Mouse (Mus musculus): ENCODE data around the gene Slc6a6. TPM values are rescaled to one million over a fixed set of nuclear protein-coding genes. Genes with fewer than 3 reads are reported as not detected.

Gene Slc6a6
- polyA plus RNA-seq, 1 experiment from 2014 or later = 66.8 TPM

DNA sequence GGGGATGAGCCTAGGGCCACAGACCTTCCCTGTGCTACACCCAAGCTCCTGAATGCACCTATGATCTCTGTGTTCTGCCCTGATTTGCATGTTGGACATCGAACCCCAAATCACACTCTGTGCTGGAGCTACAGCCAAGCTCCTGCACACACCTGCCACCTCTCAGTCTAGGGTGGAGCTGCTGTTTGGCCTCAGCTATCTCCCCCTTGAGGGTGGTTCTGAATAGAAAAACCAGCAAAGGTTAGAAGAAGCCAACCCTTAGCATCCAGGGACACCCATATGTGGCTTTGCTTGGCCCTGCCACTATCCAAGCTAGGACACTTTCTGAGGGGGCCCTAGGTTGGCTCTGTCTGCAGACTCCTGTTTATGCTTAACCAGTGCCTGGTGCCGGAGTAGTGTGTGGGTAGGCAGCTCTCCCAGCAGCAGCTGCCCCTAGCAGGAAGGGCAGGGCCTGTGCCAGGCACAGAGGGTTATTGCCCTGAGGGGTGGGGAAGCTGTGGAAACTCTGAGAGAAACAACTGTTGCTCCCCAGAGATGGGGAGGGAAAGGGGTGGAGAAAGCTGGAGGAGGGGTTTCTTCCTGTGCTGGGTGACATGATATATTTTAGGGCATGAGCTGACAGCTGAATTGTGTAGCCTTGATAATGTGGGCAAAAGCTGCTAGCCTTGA lies 23.9 kb upstream of the Slc6a6 start:
- no peaks in the 10 kb centered on the region for H3K9me3 ChIP-seq (ENCODE audit: control insufficient read depth, low read length)
- H3K27ac ChIP-seq (replicated peaks in 1 of 2; ENCODE audit: control insufficient read depth in 1 of 2, insufficient read depth in 1 of 2, low read depth in 2 of 2, low read length in 2 of 2) = peak overlapping the region in 1 of 2 experiments; percentile 41; a peak in 1 of 4 replicates
- H3K4me3 ChIP-seq (ENCODE audit: control insufficient read depth in 1 of 2, insufficient read depth in 1 of 2, low read depth in 1 of 2, low read length in 2 of 2) = no peak overlapping the region
- H3K36me3 ChIP-seq (ENCODE audit: control insufficient read depth, insufficient read depth, low read length) = no peaks in the 10 kb centered on the region
- no peak overlapping the region for H3K4me2 ChIP-seq (ENCODE audit: low read length)
- no peak for ATAC-seq (ENCODE audit: insufficient number of reproducible peaks, insufficient read depth, low FRiP score, low read depth)
- 68% methylated on average over 2 of the region's 2 CpGs for WGBS
- no peak overlapping the region for H3K9ac ChIP-seq (ENCODE audit: low read length)
- no peaks in the 10 kb centered on the region for H3K27me3 ChIP-seq (ENCODE audit: control insufficient read depth, insufficient read depth, low read length)
- H3K4me1 ChIP-seq (ENCODE audit: control insufficient read depth in 2 of 2, insufficient read depth in 2 of 2, low read length in 2 of 2) = peaks cover 22 to 28% of the 10 kb centered on the region in 2 experiments

DNA sequence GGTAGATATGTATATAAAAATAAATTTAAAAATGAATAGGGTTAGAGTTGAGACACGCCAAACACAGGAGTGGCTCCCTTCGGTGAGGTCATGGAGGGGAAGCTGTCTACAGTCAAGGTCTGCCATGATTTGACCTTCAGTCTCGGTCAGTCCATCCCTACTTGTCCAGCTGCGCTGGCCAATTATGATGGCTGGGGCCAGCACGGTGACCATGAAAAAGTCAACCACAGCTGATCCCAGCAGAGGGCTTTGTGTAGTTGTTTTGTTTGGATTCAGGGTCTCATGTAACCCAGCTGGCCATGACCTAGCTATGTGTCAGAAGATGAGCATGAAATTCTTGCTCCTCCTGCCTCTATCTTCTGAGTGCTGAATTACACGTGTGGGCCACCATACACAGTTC lies 21.6 kb upstream of the Slc6a6 start:
- Histone ChIP-seq H3K4me1 (ENCODE audit: control insufficient read depth in 2 of 2, insufficient read depth in 2 of 2, low read length in 2 of 2) (peaks cover 10 to 13% of the 10 kb centered on the region in 2 experiments), H3K36me3 (ENCODE audit: control insufficient read depth, insufficient read depth, low read length) (no peaks in the 10 kb centered on the region), H3K27ac (replicated peaks in 1 of 2; ENCODE audit: control insufficient read depth in 1 of 2, insufficient read depth in 1 of 2, low read depth in 2 of 2, low read length in 2 of 2) (no peak overlapping the region), H3K4me2 (ENCODE audit: low read length) (no peak overlapping the region), H3K4me3 (ENCODE audit: control insufficient read depth in 1 of 2, insufficient read depth in 1 of 2, low read depth in 1 of 2, low read length in 2 of 2) (no peak overlapping the region), H3K9me3 (ENCODE audit: control insufficient read depth, low read length) (no peaks in the 10 kb centered on the region), H3K27me3 (ENCODE audit: control insufficient read depth, insufficient read depth, low read length) (no peaks in the 10 kb centered on the region), H3K9ac (ENCODE audit: low read length) (no peak overlapping the region)
- ATAC-seq (ENCODE audit: insufficient number of reproducible peaks, insufficient read depth, low FRiP score, low read depth) = no peak
- 84% methylated on average over 6 of the region's 6 CpGs for WGBS

DNA sequence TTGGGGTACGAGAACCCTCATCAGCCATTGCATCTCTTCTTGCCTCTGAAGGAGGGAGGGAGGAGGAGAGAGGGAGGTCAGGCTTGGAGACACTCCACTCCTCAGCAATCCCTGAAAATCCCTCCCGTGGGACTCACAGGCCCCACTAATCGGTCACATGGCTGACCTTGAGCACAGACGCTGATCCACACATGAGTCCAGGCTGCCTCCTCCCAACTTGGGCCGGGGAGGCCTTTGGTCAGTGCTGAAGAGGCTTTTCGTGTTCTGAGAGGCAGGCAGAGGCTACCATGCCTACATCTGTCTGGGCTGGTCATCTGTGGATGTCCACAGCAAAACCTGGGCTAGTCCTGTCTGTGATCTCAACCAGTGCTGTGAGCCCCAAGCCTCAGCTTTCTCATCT lies 20.2 kb upstream of the Slc6a6 start:
- no peak overlapping the region for H3K27ac ChIP-seq (replicated peaks in 1 of 2; ENCODE audit: control insufficient read depth in 1 of 2, insufficient read depth in 1 of 2, low read depth in 2 of 2, low read length in 2 of 2)
- H3K27me3 ChIP-seq (ENCODE audit: control insufficient read depth, insufficient read depth, low read length) = no peaks in the 10 kb centered on the region
- H3K9me3 ChIP-seq (ENCODE audit: control insufficient read depth, low read length) = no peaks in the 10 kb centered on the region
- H3K4me3 ChIP-seq (ENCODE audit: control insufficient read depth in 1 of 2, insufficient read depth in 1 of 2, low read depth in 1 of 2, low read length in 2 of 2) = no peak overlapping the region
- no peak overlapping the region for H3K4me2 ChIP-seq (ENCODE audit: low read length)
- WGBS = 75% methylated on average over 6 of the region's 6 CpGs
- no peaks in the 10 kb centered on the region for H3K36me3 ChIP-seq (ENCODE audit: control insufficient read depth, insufficient read depth, low read length)
- H3K4me1 ChIP-seq (ENCODE audit: control insufficient read depth in 2 of 2, insufficient read depth in 2 of 2, low read length in 2 of 2) = peaks cover 10 to 13% of the 10 kb centered on the region in 2 experiments
- H3K9ac ChIP-seq (ENCODE audit: low read length) = no peak overlapping the region
- ATAC-seq (ENCODE audit: insufficient number of reproducible peaks, insufficient read depth, low FRiP score, low read depth) = no peak

DNA sequence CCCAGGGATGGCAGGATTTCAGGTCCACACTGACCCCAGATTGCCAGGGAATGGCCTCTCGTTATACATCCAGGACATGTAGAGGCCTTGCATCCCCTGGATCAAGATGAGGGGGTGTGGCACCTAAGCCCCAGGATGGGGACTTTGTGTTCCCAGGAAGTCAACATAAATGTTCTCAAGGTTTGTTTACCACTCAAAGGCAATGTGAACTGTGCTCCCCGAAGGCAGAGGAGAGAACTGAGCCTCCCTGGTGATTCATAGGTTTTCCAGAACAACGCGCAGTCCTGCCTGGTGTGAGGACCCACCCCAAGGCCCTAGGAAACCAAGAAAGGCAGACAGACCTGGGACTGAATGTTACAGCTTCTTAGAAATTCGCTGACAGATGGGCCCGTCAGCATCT lies 18.6 kb upstream of the Slc6a6 start:
- no peak overlapping the region for H3K4me2 ChIP-seq (ENCODE audit: low read length)
- H3K9me3 ChIP-seq (ENCODE audit: control insufficient read depth, low read length) = no peaks in the 10 kb centered on the region
- no peak for ATAC-seq (ENCODE audit: insufficient number of reproducible peaks, insufficient read depth, low FRiP score, low read depth)
- WGBS = 86% methylated on average over 6 of the region's 6 CpGs
- no peak overlapping the region for H3K4me3 ChIP-seq (ENCODE audit: control insufficient read depth in 1 of 2, insufficient read depth in 1 of 2, low read depth in 1 of 2, low read length in 2 of 2)
- no peaks in the 10 kb centered on the region for H3K27me3 ChIP-seq (ENCODE audit: control insufficient read depth, insufficient read depth, low read length)
- H3K9ac ChIP-seq (ENCODE audit: low read length) = no peak overlapping the region
- no peaks in the 10 kb centered on the region for H3K36me3 ChIP-seq (ENCODE audit: control insufficient read depth, insufficient read depth, low read length)
- H3K27ac ChIP-seq (replicated peaks in 1 of 2; ENCODE audit: control insufficient read depth in 1 of 2, insufficient read depth in 1 of 2, low read depth in 2 of 2, low read length in 2 of 2) = no peak overlapping the region
- peaks cover 0 to 5% of the 10 kb centered on the region in 2 experiments; a peak in 2 of 4 replicates for H3K4me1 ChIP-seq (ENCODE audit: control insufficient read depth in 2 of 2, insufficient read depth in 2 of 2, low read length in 2 of 2)

DNA sequence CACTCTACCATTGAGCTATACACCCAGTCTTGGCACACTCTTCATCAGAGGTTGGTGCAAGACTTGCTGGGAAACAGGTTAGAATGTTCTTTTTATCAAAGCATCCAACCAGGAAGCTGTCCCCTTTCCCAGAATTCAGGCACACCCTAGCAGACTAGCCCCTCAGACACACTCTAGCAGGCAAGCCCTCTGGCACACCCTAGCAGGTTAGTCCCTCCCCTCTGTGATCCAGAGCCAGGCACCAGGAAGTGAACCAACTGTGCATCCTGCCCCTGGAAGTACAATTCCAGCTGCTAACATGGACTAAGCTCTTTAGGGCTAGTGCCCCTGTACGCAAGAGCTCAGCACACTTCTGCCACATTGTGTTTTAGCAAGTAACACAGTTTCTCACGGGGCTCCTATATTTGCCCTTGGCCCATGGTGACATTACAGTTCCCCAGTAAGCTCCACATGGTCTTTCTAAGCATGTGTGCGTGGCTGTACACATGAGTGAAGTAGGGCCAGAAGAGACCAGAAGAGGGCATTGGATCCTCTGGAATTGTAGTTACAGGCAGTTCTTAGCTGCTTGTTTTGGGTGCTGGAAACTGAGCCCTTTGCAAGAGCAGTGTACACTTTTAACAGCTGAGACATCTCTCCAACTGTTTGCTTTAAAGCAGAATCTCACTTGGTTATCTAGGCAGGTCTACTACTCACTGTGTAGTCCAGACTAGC lies 17.7 kb upstream of the Slc6a6 start:
- Histone ChIP-seq H3K36me3 (ENCODE audit: control insufficient read depth, insufficient read depth, low read length) (no peaks in the 10 kb centered on the region), H3K4me3 (ENCODE audit: control insufficient read depth in 1 of 2, insufficient read depth in 1 of 2, low read depth in 1 of 2, low read length in 2 of 2) (no peak overlapping the region), H3K9ac (ENCODE audit: low read length) (no peak overlapping the region), H3K27me3 (ENCODE audit: control insufficient read depth, insufficient read depth, low read length) (no peaks in the 10 kb centered on the region), H3K4me2 (ENCODE audit: low read length) (no peak overlapping the region), H3K9me3 (ENCODE audit: control insufficient read depth, low read length) (no peaks in the 10 kb centered on the region), H3K4me1 (ENCODE audit: control insufficient read depth in 2 of 2, insufficient read depth in 2 of 2, low read length in 2 of 2) (no peaks in the 10 kb centered on the region), H3K27ac (replicated peaks in 1 of 2; ENCODE audit: control insufficient read depth in 1 of 2, insufficient read depth in 1 of 2, low read depth in 2 of 2, low read length in 2 of 2) (no peak overlapping the region)
- no peak for ATAC-seq (ENCODE audit: insufficient number of reproducible peaks, insufficient read depth, low FRiP score, low read depth)
- 85% methylated on average over 3 of the region's 3 CpGs for WGBS

DNA sequence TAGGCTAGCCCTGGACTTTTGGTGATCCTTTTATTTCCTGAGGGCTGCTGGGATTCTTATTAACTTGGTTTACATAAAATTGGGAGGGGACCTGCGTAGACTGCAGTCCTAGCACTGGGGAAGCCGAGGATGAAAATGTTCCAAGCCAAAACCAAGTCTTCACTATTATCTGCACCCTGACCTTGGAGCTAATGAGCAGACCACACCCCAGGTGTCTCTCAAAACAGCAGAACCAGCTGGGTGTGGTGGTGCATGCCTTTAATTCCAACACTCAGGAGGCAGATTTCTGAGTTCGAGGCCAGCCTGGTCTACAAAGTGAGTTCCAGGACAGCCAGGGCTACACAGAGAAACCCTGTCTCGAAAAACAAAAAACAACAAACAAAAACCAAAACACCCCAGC lies 16.7 kb upstream of the Slc6a6 start:
- Histone ChIP-seq H3K9me3 (ENCODE audit: control insufficient read depth, low read length) (no peaks in the 10 kb centered on the region), H3K27ac (replicated peaks in 1 of 2; ENCODE audit: control insufficient read depth in 1 of 2, insufficient read depth in 1 of 2, low read depth in 2 of 2, low read length in 2 of 2) (no peak overlapping the region), H3K4me3 (ENCODE audit: control insufficient read depth in 1 of 2, insufficient read depth in 1 of 2, low read depth in 1 of 2, low read length in 2 of 2) (no peak overlapping the region), H3K9ac (ENCODE audit: low read length) (no peak overlapping the region), H3K4me1 (ENCODE audit: control insufficient read depth in 2 of 2, insufficient read depth in 2 of 2, low read length in 2 of 2) (no peaks in the 10 kb centered on the region), H3K36me3 (ENCODE audit: control insufficient read depth, insufficient read depth, low read length) (no peaks in the 10 kb centered on the region), H3K4me2 (ENCODE audit: low read length) (no peak overlapping the region), H3K27me3 (ENCODE audit: control insufficient read depth, insufficient read depth, low read length) (no peaks in the 10 kb centered on the region)
- ATAC-seq (ENCODE audit: insufficient number of reproducible peaks, insufficient read depth, low FRiP score, low read depth) = no peak
- 73% methylated on average over 4 of the region's 4 CpGs for WGBS

DNA sequence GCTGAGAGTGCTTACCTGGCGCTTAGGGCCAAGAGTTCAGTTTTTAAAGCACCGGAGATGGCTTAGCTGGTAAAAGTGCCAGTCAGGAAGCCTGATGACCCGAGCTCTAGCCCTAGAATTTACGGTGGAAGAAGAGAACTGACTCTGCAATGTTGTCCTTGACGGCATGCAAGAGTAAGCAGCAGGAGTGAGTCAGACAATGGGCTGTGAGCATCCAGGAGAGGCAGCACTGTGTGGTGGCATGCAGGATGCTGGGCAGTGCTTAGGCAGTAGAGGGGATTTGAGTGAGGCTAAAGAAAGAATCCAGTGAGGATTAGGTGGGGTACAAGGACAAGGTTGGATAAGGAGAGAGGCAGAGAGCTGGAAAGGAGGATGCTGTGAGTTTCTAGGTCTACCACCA lies 15.6 kb upstream of the Slc6a6 start:
- Histone ChIP-seq H3K27ac (replicated peaks in 1 of 2; ENCODE audit: control insufficient read depth in 1 of 2, insufficient read depth in 1 of 2, low read depth in 2 of 2, low read length in 2 of 2) (no peak overlapping the region), H3K9ac (ENCODE audit: low read length) (no peak overlapping the region), H3K4me2 (ENCODE audit: low read length) (no peak overlapping the region), H3K36me3 (ENCODE audit: control insufficient read depth, insufficient read depth, low read length) (no peaks in the 10 kb centered on the region), H3K27me3 (ENCODE audit: control insufficient read depth, insufficient read depth, low read length) (no peaks in the 10 kb centered on the region), H3K4me3 (ENCODE audit: control insufficient read depth in 1 of 2, insufficient read depth in 1 of 2, low read depth in 1 of 2, low read length in 2 of 2) (no peak overlapping the region), H3K9me3 (ENCODE audit: control insufficient read depth, low read length) (no peaks in the 10 kb centered on the region), H3K4me1 (ENCODE audit: control insufficient read depth in 2 of 2, insufficient read depth in 2 of 2, low read length in 2 of 2) (peaks cover 3 to 4% of the 10 kb centered on the region in 2 experiments; a peak in 3 of 4 replicates)
- ATAC-seq (ENCODE audit: insufficient number of reproducible peaks, insufficient read depth, low FRiP score, low read depth) = no peak
- 53% methylated on average over 5 of the region's 5 CpGs for WGBS
